Mouse (Mus musculus) stomach, embryonic 15.5 days (tissue): Measurements from ENCODE around the gene Qrich1. TPM values are rescaled to one million over a fixed set of nuclear protein-coding genes. Genes with fewer than 3 reads are reported as not detected.
A peak's percentile ranks its signal among the peaks of the same experiment; 100 is the strongest.

Experiments used
- ATAC-seq: fragments of 200-750 bp; cut with Nextera tagmentation; 2 replicates; pipeline ENCODE4 v1.8.0; 2017; ENCODE audit warnings: low read depth, moderate number of reproducible peaks, moderate TSS enrichment; ENCODE audit not compliant: insufficient read depth, low FRiP score
- H3K27ac ChIP-seq: fragments of 300-500 bp; sonication (generic); 2 replicates; pipeline ENCODE4 v1.5.1; 2015; ENCODE audit warnings: mild to moderate bottlenecking, inconsistent platforms
- H3K27me3 ChIP-seq: fragments of 300-500 bp; sonication (generic); replicated peaks from 2 replicates; pipeline ENCODE4 v1.6.1; 2015; ENCODE audit warnings: inconsistent platforms
- H3K36me3 ChIP-seq: fragments of 300-500 bp; sonication (generic); 2 replicates; pipeline ENCODE4 v1.6.1; 2015; ENCODE audit warnings: inconsistent platforms
- H3K4me1 ChIP-seq: fragments of 300-500 bp; sonication (generic); 2 replicates; pipeline ENCODE4 v1.6.1; 2015; ENCODE audit warnings: inconsistent platforms
- H3K4me2 ChIP-seq: fragments of 300-500 bp; sonication (generic); 2 replicates; pipeline ENCODE4 v1.6.1; 2015; ENCODE audit warnings: mild to moderate bottlenecking, inconsistent platforms
- H3K4me3 ChIP-seq: fragments of 300-500 bp; sonication (generic); replicated peaks from 2 replicates; pipeline ENCODE4 v1.5.1; 2015; ENCODE audit warnings: inconsistent platforms
- H3K9ac ChIP-seq: fragments of 300-500 bp; sonication (generic); 2 replicates; pipeline ENCODE4 v1.6.1; 2015; ENCODE audit warnings: inconsistent platforms
- H3K9me3 ChIP-seq: fragments of 300-500 bp; sonication (generic); 2 replicates; pipeline ENCODE4 v1.6.1; 2016; ENCODE audit warnings: inconsistent platforms
- WGBS: fragments of 180-500 bp; shearing (Covaris S2); methylation state at CpG from one replicate; pipeline ENCODE4 v1.1.7; 2015; 5-methylcytosine and 5-hydroxymethylcytosine counted together
- polyA plus RNA-seq: library from polyadenylated mRNA; unstranded; fragments of >200 nt; fragmentation: Nextera tagmentation; extraction: Ambion mirVana; gene quantifications from 2 replicates; pipeline ENCODE4 v1.2.1, GENCODE M21; 2015

Qrich1 gene
- 92.9 and 97.2 TPM in 2 replicates for polyA plus RNA-seq

- no peaks in the 10 kb centered on the region for H3K9me3 ChIP-seq
- peaks cover 9% of the 10 kb centered on the region; the same call in 1 of the 2 replicates for H3K4me1 ChIP-seq
- peak; percentile 95 for ATAC-seq
- peak within 1 kb of the TSS; percentile 99 for H3K27ac ChIP-seq
- no peaks in the 10 kb centered on the region for H3K27me3 ChIP-seq
- H3K36me3 ChIP-seq = peaks cover 40% of the 10 kb centered on the region
- H3K4me2 ChIP-seq = peak within 1 kb of the TSS; percentile 89
- peak within 1 kb of the TSS; percentile 88 for H3K4me3 ChIP-seq
- peak within 1 kb of the TSS; percentile 97 for H3K9ac ChIP-seq
- under 1% methylated on average over 55 of the region's 55 CpGs for WGBS
Measured at GRCm38 (mm10) chr9:108516380-108517251, at the start of gene Qrich1. Qrich1 (plus strand) TSS chr9:108516806.

GRCm38 (mm10) chr9:108469430-108469829 is 47.2 kb upstream of the Qrich1 start:
- H3K9ac ChIP-seq = no peak overlapping the region
- no peaks in the 10 kb centered on the region for H3K9me3 ChIP-seq
- H3K4me2 ChIP-seq = no peak overlapping the region
- no peak overlapping the region for H3K27ac ChIP-seq
- H3K4me3 ChIP-seq = no peak overlapping the region
- H3K27me3 ChIP-seq = no peaks in the 10 kb centered on the region
- 63% methylated on average over 5 of the region's 5 CpGs for WGBS
- peaks cover 20% of the 10 kb centered on the region for H3K36me3 ChIP-seq
- H3K4me1 ChIP-seq = no peaks in the 10 kb centered on the region
- ATAC-seq = no peak

- WGBS = 51% methylated on average over 4 of the region's 4 CpGs
- Histone ChIP-seq H3K27ac (no peak overlapping the region), H3K4me1 (no peaks in the 10 kb centered on the region), H3K9me3 (no peaks in the 10 kb centered on the region), H3K4me2 (no peak overlapping the region), H3K9ac (no peak overlapping the region), H3K27me3 (no peaks in the 10 kb centered on the region), H3K36me3 (peaks cover 16% of the 10 kb centered on the region), H3K4me3 (no peak overlapping the region)
- ATAC-seq = no peak
Measured at GRCm38 (mm10) chr9:108469845-108470244, 46.8 kb upstream of the Qrich1 start.

GRCm38 (mm10) chr9:108474528-108474927 is 42.1 kb upstream of the Qrich1 start:
- Histone ChIP-seq H3K4me3 (no peak overlapping the region), H3K4me1 (peaks cover 7% of the 10 kb centered on the region; the same call in 1 of the 2 replicates), H3K36me3 (no peaks in the 10 kb centered on the region), H3K9ac (no peak overlapping the region), H3K27me3 (no peaks in the 10 kb centered on the region), H3K9me3 (no peaks in the 10 kb centered on the region), H3K4me2 (no peak overlapping the region), H3K27ac (no peak overlapping the region)
- ATAC-seq = no peak
- 71% methylated on average over 1 of the region's 1 CpGs for WGBS

GRCm38 (mm10) chr9:108478638-108479156 is 37.9 kb upstream of the Qrich1 start:
- H3K9me3 ChIP-seq = no peaks in the 10 kb centered on the region
- WGBS = under 1% methylated on average over 20 of the region's 20 CpGs
- H3K4me3 ChIP-seq = peak overlapping the region; percentile 54
- H3K27ac ChIP-seq = peak overlapping the region; percentile 92
- H3K27me3 ChIP-seq = no peaks in the 10 kb centered on the region
- H3K9ac ChIP-seq = no peak overlapping the region
- peaks cover 22% of the 10 kb centered on the region; the same call in 1 of the 2 replicates for H3K36me3 ChIP-seq
- H3K4me1 ChIP-seq = peaks cover 21% of the 10 kb centered on the region
- ATAC-seq = peak; percentile 79
- H3K4me2 ChIP-seq = peak overlapping the region; percentile 83

GRCm38 (mm10) chr9:108479241-108479640 is 37.4 kb upstream of the Qrich1 start:
- WGBS = 35% methylated on average over 11 of the region's 11 CpGs
- peak overlapping the region; percentile 92 for H3K27ac ChIP-seq
- H3K4me1 ChIP-seq = peaks cover 21% of the 10 kb centered on the region
- peak overlapping the region; percentile 83 for H3K4me2 ChIP-seq
- no peak overlapping the region for H3K9ac ChIP-seq
- no peak; the same call in 1 of the 2 replicates for ATAC-seq
- peak overlapping the region; percentile 61 for H3K4me3 ChIP-seq
- peaks cover 27% of the 10 kb centered on the region; the same call in 1 of the 2 replicates for H3K36me3 ChIP-seq
- no peaks in the 10 kb centered on the region for H3K27me3 ChIP-seq
- H3K9me3 ChIP-seq = no peaks in the 10 kb centered on the region

- 6% methylated on average over 10 of the region's 10 CpGs for WGBS
- H3K27me3 ChIP-seq = no peaks in the 10 kb centered on the region
- no peaks in the 10 kb centered on the region for H3K9me3 ChIP-seq
- peaks cover 21% of the 10 kb centered on the region for H3K4me1 ChIP-seq
- H3K4me2 ChIP-seq = peak within 1 kb of the TSS; percentile 83
- peak; percentile 45 for ATAC-seq
- H3K27ac ChIP-seq = peak within 1 kb of the TSS; percentile 92
- peaks cover 28% of the 10 kb centered on the region; the same call in 1 of the 2 replicates for H3K36me3 ChIP-seq
- peak within 1 kb of the TSS; percentile 61 for H3K4me3 ChIP-seq
- H3K9ac ChIP-seq = peak within 1 kb of the TSS; percentile 53
Measured at GRCm38 (mm10) chr9:108479721-108480351, 36.8 kb upstream of the Qrich1 start, which contains the start of gene Lamb2. Lamb2 (plus strand) TSS chr9:108479736.

GRCm38 (mm10) chr9:108480813-108481519 is 35.6 kb upstream of the Qrich1 start:
- Histone ChIP-seq H3K27ac (no peak overlapping the region), H3K4me1 (peaks cover 21% of the 10 kb centered on the region), H3K36me3 (peaks cover 38% of the 10 kb centered on the region; the same call in 1 of the 2 replicates), H3K4me3 (peak overlapping the region; percentile 61; the same call in 1 of the 2 replicates), H3K9ac (no peak overlapping the region), H3K4me2 (peak overlapping the region; percentile 83), H3K27me3 (no peaks in the 10 kb centered on the region), H3K9me3 (no peaks in the 10 kb centered on the region)
- WGBS = 87% methylated on average over 28 of the region's 28 CpGs
- no peak for ATAC-seq

- Histone ChIP-seq H3K27ac (no peak overlapping the region), H3K4me2 (no peak overlapping the region), H3K9me3 (no peaks in the 10 kb centered on the region), H3K4me1 (peaks cover 21% of the 10 kb centered on the region), H3K9ac (no peak overlapping the region), H3K27me3 (no peaks in the 10 kb centered on the region), H3K4me3 (no peak overlapping the region), H3K36me3 (peaks cover 45% of the 10 kb centered on the region; the same call in 1 of the 2 replicates)
- WGBS = 87% methylated on average over 19 of the region's 19 CpGs
- no peak for ATAC-seq
Measured at GRCm38 (mm10) chr9:108481520-108482210, 34.9 kb upstream of the Qrich1 start.

GRCm38 (mm10) chr9:108483051-108483790 is 33.4 kb upstream of the Qrich1 start:
- peaks cover 21% of the 10 kb centered on the region for H3K4me1 ChIP-seq
- H3K27ac ChIP-seq = no peak overlapping the region
- no peak overlapping the region for H3K9ac ChIP-seq
- H3K4me2 ChIP-seq = no peak overlapping the region
- no peaks in the 10 kb centered on the region for H3K9me3 ChIP-seq
- WGBS = 93% methylated on average over 18 of the region's 18 CpGs
- peaks cover 60% of the 10 kb centered on the region for H3K36me3 ChIP-seq
- H3K27me3 ChIP-seq = no peaks in the 10 kb centered on the region
- no peak overlapping the region for H3K4me3 ChIP-seq
- no peak for ATAC-seq
